In genomic region chr2:38926145-38926891, GRCm38 (mm10) we compare ENCODE assay signal across 8 mouse cellular contexts. TPM values are rescaled to one million over a fixed set of nuclear protein-coding genes. Genes with fewer than 3 reads are reported as not detected.
A peak's percentile ranks its signal among the peaks of the same experiment; 100 is the strongest.
DNase-seq lines count a peak whose midpoint lies in the region; ATAC-seq and TF ChIP-seq lines count a peak whose summit lies in the region.

No protein-coding gene starts in this region.

- TF ChIP-seq CTCF in lung, postnatal 0 days (IDR thresholded peaks at IDR 0.05): peak; percentile 26

- H3K27me3 ChIP-seq in hindbrain, embryonic 10.5 days (ENCODE audit: insufficient read depth, poor library complexity, severe bottlenecking): peaks cover 13% of the 10 kb centered on the region
- H3K27me3 ChIP-seq in lung, postnatal 0 days (replicated peaks; ENCODE audit: insufficient read depth, low read length): 0 out of 2 replicates have a peak, but pooled peaks cover 8% of the 10 kb centered on the region

- peak; percentile 97 for ATAC-seq in lung, postnatal 0 days

- peak overlapping the region; percentile 91 for H3K27ac ChIP-seq in hindbrain, embryonic 10.5 days
- 0 out of 2 replicates have a peak overlapping the region, but pooled peaks have one; percentile 26 for H3K27ac ChIP-seq in lung, postnatal 0 days (ENCODE audit: low read length)

- H3K36me3 ChIP-seq in hindbrain, embryonic 10.5 days: no peaks in the 10 kb centered on the region
- H3K36me3 ChIP-seq in lung, postnatal 0 days (ENCODE audit: insufficient read depth, low read length): no peaks in the 10 kb centered on the region

- peak; percentile 15; the same call in 1 of the 2 replicates for TF ChIP-seq EP300 in lung, postnatal 0 days (IDR thresholded peaks at IDR 0.05)

- H3K4me2 ChIP-seq in lung, postnatal 0 days (replicated peaks; ENCODE audit: low read depth, low read length): peak overlapping the region; percentile 99

- H3K9me3 ChIP-seq in hindbrain, embryonic 10.5 days: no peaks in the 10 kb centered on the region
- no peaks in the 10 kb centered on the region for H3K9me3 ChIP-seq in lung, postnatal 0 days (ENCODE audit: low read length)

- no peak overlapping the region for H3K9ac ChIP-seq in lung, postnatal 0 days (replicated peaks; ENCODE audit: low read depth)

- WGBS in hindbrain, embryonic 10.5 days: 1% methylated on average over 52 of the region's 53 CpGs
- WGBS in lung, postnatal 0 days: under 1% methylated on average over 40 of the region's 53 CpGs

- H3K4me3 ChIP-seq in hindbrain, embryonic 10.5 days: peak overlapping the region; percentile 93
- peak overlapping the region; percentile 85 for H3K4me3 ChIP-seq in lung, postnatal 0 days (ENCODE audit: low read depth, low read length)

- peak; percentile 89 for DNase-seq in MEL-GATA-1-ER (ENCODE audit: extremely low read depth, low read depth)
- peak; percentile 93 for DNase-seq in cerebellum, adult 8-10 months
- DNase-seq in forelimb bud, embryonic 11.5 days (ENCODE audit: low read depth, low spot score): peak; percentile 95
- DNase-seq in hindbrain, embryonic 10.5 days (ENCODE audit: low spot score): peak; percentile 92
- peak; percentile 96 for DNase-seq in layer of hippocampus, adult 9-11 months
- peak; percentile 97 for DNase-seq in lung, postnatal 0 days (ENCODE audit: low spot score)
- DNase-seq in ovary, postnatal 14 days (ENCODE audit: low spot score): peak; percentile 89
- peak; percentile 95 for DNase-seq in thymus, postnatal 14 days

- peaks cover 45% of the 10 kb centered on the region for H3K4me1 ChIP-seq in hindbrain, embryonic 10.5 days (replicated peaks)
- peaks cover 8% of the 10 kb centered on the region; the same call in 1 of the 2 replicates for H3K4me1 ChIP-seq in lung, postnatal 0 days (ENCODE audit: insufficient read depth, low read depth, low read length)

RNA-seq across cellular contexts. Expression of gene Nr6a1, which starts 1.2 kb away (rescaled TPM):
- 5.1 and 12.6 TPM in 2 replicates for polyA plus RNA-seq in hindbrain, embryonic 10.5 days (2016; fragmentation: Nextera tagmentation; extraction: Ambion mirVana)
- 0.53 and 0.74 TPM in 2 replicates for polyA plus RNA-seq in lung, postnatal 0 days (2015; fragmentation: Nextera tagmentation; extraction: Ambion mirVana)

RNA-seq across cellular contexts. Expression of gene Olfml2a, which starts 5.5 kb away (rescaled TPM):
- 1.7 and 2.1 TPM in 2 replicates for polyA plus RNA-seq in hindbrain, embryonic 10.5 days (2016; fragmentation: Nextera tagmentation; extraction: Ambion mirVana)
- polyA plus RNA-seq in lung, postnatal 0 days (2015; fragmentation: Nextera tagmentation; extraction: Ambion mirVana): 5.9 and 6.4 TPM in 2 replicates

Comparison
In these comparisons a context has a peak if more than half of its experiments do, and no peak if none do; other contexts are left out.
1. Peak in every context shown above with its lines: DNase-seq, ATAC-seq, H3K4me3 ChIP-seq and H3K27ac ChIP-seq.